Mouse (Mus musculus) forebrain, embryonic 10.5 days (tissue): ENCODE data around the gene Xpnpep3. TPM values are rescaled to one million over a fixed set of nuclear protein-coding genes. Genes with fewer than 3 reads are reported as not detected.
"Not testable (repeated sequence)": the region's sequence is repeated elsewhere in the genome, so short reads cannot be mapped to it uniquely, and the experiment has no call there.

ENCODE experiments used
- DNase-seq: peaks from one replicate; pipeline ENCODE4 v3.0.0-alpha.2; 2017; ENCODE audit warnings: low spot score; ENCODE audit errors: extremely low spot score
- H3K27ac ChIP-seq: fragments of 300-500 bp; sonication (generic); 2 replicates; pipeline ENCODE4 v1.5.1; 2016; ENCODE audit warnings: mild to moderate bottlenecking
- H3K27me3 ChIP-seq: fragments of 300-500 bp; sonication (generic); 2 replicates; pipeline ENCODE4 v1.6.1; 2016; ENCODE audit warnings: mild to moderate bottlenecking; ENCODE audit not compliant: poor library complexity, severe bottlenecking
- H3K36me3 ChIP-seq: fragments of 300-500 bp; sonication (generic); replicated peaks from 2 replicates; pipeline ENCODE4 v1.6.1; 2016; ENCODE audit warnings: mild to moderate bottlenecking, moderate library complexity
- H3K4me1 ChIP-seq: fragments of 300-500 bp; sonication (generic); 2 replicates; pipeline ENCODE4 v1.6.1; 2016
- H3K4me3 ChIP-seq: fragments of 300-500 bp; sonication (generic); 2 replicates; pipeline ENCODE4 v1.5.1; 2016; ENCODE audit warnings: mild to moderate bottlenecking, moderate library complexity
- H3K9me3 ChIP-seq: fragments of 300-500 bp; sonication (generic); 2 replicates; pipeline ENCODE4 v1.6.1; 2016; ENCODE audit warnings: mild to moderate bottlenecking, moderate library complexity
- WGBS: fragments of 180-500 bp; shearing (Covaris S2); methylation state at CpG from one replicate; pipeline ENCODE4 v1.1.7; 2016; 5-methylcytosine and 5-hydroxymethylcytosine counted together
- polyA plus RNA-seq: library from polyadenylated mRNA; unstranded; fragments of >200 nt; fragmentation: Nextera tagmentation; extraction: Ambion mirVana; gene quantifications from 2 replicates; pipeline ENCODE4 v1.2.1, GENCODE M21; 2016

The Xpnpep3 gene
- polyA plus RNA-seq, 1 experiment from 2014 or later: 14.5 TPM

GRCm38 (mm10) chr15:81466738-81467113, 66.8 kb downstream of the Xpnpep3 start:
- Histone ChIP-seq H3K27me3 (no peaks in the 10 kb centered on the region), H3K36me3 (peaks cover 39% of the 10 kb centered on the region), H3K9me3 (peaks cover 9% of the 10 kb centered on the region; the same call in 1 of the 2 replicates), H3K27ac (peak overlapping the region; percentile 93), H3K4me1 (peaks cover 24% of the 10 kb centered on the region), H3K4me3 (peak overlapping the region; percentile 72)
- no peak for DNase-seq
- WGBS: 0% methylated on average over 15 of the region's 15 CpGs

DNA sequence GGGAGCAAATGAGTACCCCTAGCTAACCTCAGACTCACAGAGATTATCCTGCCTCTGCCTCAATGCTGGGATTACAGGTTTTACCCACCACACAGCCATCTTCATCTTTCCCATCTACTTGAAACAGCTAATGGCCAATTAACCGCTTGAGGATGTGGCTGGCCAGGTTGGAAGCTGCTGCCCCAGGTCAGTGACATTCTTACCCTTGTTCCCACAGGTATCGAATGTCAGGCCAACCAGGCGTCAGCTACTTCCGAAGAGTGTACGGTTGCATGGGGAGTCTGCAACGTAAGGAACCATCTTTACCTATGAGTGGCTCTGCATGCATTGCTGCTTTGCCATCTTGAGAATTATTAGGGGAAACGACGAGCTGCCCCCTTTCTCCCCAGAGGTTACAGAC, 70.8 kb downstream of the Xpnpep3 start:
- no peaks in the 10 kb centered on the region for H3K9me3 ChIP-seq
- DNase-seq: no peak
- WGBS: 88% methylated on average over 8 of the region's 8 CpGs
- H3K4me1 ChIP-seq: peaks cover 16% of the 10 kb centered on the region
- H3K27me3 ChIP-seq: no peaks in the 10 kb centered on the region
- H3K4me3 ChIP-seq: no peak overlapping the region
- peaks cover 76% of the 10 kb centered on the region for H3K36me3 ChIP-seq
- no peak overlapping the region for H3K27ac ChIP-seq

DNA sequence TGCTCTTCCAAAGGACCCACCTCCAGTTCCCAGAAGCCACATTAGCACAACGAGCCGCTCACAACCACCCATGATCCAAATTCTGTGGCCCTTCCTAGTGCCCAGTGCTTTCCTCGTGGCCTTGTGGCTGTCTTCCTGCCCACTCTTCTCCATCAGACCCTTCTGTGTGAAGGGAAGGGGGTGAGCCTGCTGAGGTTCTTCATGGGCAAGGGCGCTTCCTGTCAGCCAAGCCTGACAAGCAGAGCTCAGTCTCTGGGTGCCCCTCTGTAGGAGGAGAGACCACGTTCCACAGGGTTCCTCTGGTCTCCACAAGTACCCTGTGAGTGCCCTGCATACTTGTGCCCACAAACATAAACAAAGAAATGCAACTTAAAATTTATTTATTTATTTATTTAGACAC, 72.3 kb downstream of the Xpnpep3 start:
- no peaks in the 10 kb centered on the region for H3K27me3 ChIP-seq
- no peak overlapping the region for H3K4me3 ChIP-seq
- WGBS: 97% methylated on average over 5 of the region's 5 CpGs
- no peaks in the 10 kb centered on the region for H3K9me3 ChIP-seq
- H3K4me1 ChIP-seq: peaks cover 18% of the 10 kb centered on the region
- H3K36me3 ChIP-seq: peaks cover 80% of the 10 kb centered on the region
- no peak overlapping the region for H3K27ac ChIP-seq
- DNase-seq: no peak

DNA sequence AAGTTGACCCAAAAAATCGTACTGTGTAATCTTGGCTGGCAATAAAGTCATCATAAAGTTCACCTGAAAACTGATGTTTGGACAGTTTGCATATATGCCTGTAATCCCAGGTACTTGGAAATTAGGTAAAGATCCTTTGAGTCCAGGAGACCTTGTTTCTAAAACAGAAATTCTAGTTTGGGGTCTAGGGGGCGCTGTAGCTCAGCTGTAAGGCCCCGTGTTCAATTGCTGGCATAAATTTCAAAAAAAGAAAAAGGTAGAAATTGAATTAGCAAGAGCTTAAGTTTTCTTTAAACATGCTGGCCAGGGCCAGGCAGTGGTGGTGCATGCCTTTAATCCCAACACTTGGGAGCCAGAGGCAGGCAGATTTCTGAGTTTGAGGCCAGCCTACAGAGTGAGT, 75.7 kb downstream of the Xpnpep3 start:
- 49% methylated on average over 3 of the region's 3 CpGs for WGBS
- no peak overlapping the region for H3K4me3 ChIP-seq
- no peak for DNase-seq
- no peak overlapping the region for H3K27ac ChIP-seq
- H3K9me3 ChIP-seq: no peaks in the 10 kb centered on the region
- H3K27me3 ChIP-seq: peaks cover under 1% of the 10 kb centered on the region; the same call in 1 of the 2 replicates
- H3K36me3 ChIP-seq: peaks cover 53% of the 10 kb centered on the region
- peaks cover 10% of the 10 kb centered on the region for H3K4me1 ChIP-seq

DNA sequence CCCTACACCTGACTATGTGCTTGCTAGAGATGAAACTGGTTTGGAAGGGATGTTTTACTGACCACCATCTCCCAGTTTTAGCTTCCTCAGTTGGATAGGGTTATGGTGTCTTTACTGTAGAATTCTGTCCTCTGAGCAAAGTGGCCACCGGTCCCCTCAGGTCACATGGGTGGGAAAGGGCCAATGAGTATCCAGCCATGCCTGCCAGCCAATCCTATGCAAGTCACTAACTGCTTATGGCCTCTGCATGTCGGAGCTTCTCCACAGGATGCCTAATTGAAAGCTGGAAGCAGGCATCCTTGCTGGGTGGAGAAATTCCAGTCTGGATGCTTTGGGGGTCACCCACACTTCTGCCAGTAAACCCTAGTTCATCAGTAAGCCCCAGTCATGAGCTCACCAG, 76.7 kb downstream of the Xpnpep3 start:
- 1% methylated on average over 2 of the region's 2 CpGs for WGBS
- peaks cover 17% of the 10 kb centered on the region for H3K4me1 ChIP-seq
- peaks cover 8% of the 10 kb centered on the region; the same call in 1 of the 2 replicates for H3K27me3 ChIP-seq
- DNase-seq: peak; percentile 58
- H3K4me3 ChIP-seq: 0 out of 2 replicates have a peak overlapping the region, but pooled peaks have one; percentile 10
- H3K27ac ChIP-seq: 0 out of 2 replicates have a peak overlapping the region, but pooled peaks have one; percentile 37
- peaks cover 44% of the 10 kb centered on the region for H3K36me3 ChIP-seq
- no peaks in the 10 kb centered on the region for H3K9me3 ChIP-seq

DNA sequence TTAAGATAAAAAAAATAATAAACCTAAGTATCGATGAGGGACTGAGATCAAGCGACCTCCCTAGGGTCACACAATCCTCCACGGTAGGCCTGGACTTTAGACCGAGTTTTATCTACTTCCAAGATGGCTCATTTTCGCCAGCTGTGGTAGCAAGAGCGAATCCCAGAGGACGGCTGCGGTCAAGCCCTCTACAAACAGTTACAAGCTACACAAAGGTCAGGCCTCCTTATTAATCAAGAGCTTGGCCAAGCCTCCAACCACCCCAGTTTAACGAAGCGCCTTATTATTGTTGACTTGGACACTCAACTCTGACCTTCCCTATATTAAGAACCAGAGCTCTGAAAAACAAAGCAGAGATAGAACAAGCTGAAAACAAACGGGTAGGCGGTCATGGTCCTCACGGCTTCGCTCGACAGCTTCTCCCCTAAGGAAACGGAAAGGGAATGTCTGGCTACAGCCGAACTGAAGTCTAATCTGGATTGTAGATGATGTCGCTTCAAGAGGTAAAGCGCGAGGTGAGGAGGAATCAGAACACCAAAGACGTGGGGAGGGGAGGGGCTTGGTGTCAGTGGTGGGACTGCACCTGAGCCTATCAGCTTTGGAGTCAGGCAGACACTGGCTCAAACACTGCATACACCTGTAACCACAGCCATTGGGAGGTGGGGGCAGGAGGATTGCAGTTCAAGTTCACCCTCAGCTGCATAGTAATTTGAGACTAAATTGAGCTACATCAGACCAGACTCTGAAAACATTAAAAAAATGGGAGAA, 79.7 kb downstream of the Xpnpep3 start:
- no peak overlapping the region for H3K27ac ChIP-seq
- peaks cover 17% of the 10 kb centered on the region for H3K4me1 ChIP-seq
- H3K27me3 ChIP-seq: peaks cover 8% of the 10 kb centered on the region; the same call in 1 of the 2 replicates
- H3K36me3 ChIP-seq: peaks cover 15% of the 10 kb centered on the region
- 71% methylated on average over 21 of the region's 21 CpGs for WGBS
- no peak overlapping the region for H3K4me3 ChIP-seq
- no peak for DNase-seq
- H3K9me3 ChIP-seq: no peaks in the 10 kb centered on the region

DNA sequence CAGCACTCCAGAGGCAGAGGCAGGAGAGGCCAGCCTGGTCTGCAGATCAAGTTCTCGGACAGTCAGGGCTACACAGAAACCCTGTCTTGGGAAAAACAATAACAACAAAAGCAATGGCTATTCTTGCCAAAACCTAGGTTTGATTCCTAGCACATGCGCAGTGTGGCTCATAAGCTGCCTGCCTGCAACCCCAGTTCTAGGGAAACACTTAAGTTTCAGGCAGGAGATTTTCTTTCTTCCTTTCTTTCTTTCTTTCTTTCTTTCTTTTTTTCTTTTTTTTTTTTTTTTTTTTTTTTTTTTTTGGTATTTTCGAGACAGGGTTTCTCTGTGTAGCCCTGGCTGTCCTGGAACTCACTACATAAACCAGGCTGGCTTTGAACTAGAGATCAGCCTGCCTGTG, 80.3 kb downstream of the Xpnpep3 start:
- peaks cover 17% of the 10 kb centered on the region for H3K4me1 ChIP-seq
- not testable (repeated sequence) for H3K27ac ChIP-seq, DNase-seq, H3K36me3 ChIP-seq, H3K9me3 ChIP-seq, H3K27me3 ChIP-seq, H3K4me3 ChIP-seq
- WGBS: 80% methylated on average over 3 of the region's 3 CpGs

DNA sequence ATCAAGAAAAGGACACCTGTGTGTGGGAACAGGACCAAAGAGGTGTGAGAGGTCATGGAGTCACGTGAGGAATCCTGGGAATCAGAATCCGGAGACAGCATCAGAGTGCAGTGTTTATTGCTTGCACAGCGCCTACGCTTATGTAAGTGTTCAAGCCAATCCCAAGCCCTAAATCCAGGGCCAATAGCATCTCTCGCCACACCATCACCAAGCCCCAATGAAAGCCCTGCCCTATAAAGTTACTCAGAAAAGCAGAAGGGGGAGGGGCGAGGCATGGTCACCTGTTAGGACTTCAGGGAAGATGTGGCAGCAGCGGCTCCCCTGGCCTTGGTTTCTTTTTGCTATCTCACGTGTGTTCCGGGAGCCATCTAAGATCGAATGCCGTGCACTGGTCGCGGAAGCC, 81.0 kb downstream of the Xpnpep3 start:
- Histone ChIP-seq H3K27me3 (peaks cover 8% of the 10 kb centered on the region; the same call in 1 of the 2 replicates), H3K36me3 (peaks cover 2% of the 10 kb centered on the region; the same call in 1 of the 2 replicates), H3K4me1 (peaks cover 17% of the 10 kb centered on the region), H3K4me3 (peak overlapping the region; percentile 42), H3K9me3 (no peaks in the 10 kb centered on the region), H3K27ac (no peak overlapping the region)
- DNase-seq: no peak
- WGBS: 12% methylated on average over 13 of the region's 13 CpGs

DNA sequence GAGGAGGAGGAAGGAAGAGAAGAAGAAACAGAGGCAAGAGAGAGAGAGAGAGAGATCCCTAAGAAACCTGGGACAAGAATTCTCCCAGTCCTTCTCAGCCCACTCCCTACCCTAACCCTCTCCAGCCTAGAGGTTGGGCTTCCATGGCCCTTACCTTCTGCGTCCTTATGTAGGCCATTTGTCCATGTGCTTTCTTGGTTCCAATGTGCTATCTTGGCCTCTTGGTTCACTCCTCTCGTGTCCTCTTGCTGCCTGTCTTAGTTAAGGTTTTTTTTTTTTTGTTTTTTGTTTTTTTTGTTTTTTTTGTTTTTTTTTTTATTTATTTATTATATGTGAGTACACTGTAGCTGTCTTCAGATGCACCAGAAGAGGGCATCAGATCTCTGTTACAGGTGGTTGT, 83.0 kb downstream of the Xpnpep3 start:
- no peak overlapping the region for H3K4me3 ChIP-seq
- WGBS: 87% methylated on average over 2 of the region's 2 CpGs
- H3K9me3 ChIP-seq: no peaks in the 10 kb centered on the region
- H3K36me3 ChIP-seq: no peaks in the 10 kb centered on the region
- peaks cover 8% of the 10 kb centered on the region for H3K4me1 ChIP-seq
- DNase-seq: no peak
- peaks cover 8% of the 10 kb centered on the region; the same call in 1 of the 2 replicates for H3K27me3 ChIP-seq
- H3K27ac ChIP-seq: no peak overlapping the region

DNA sequence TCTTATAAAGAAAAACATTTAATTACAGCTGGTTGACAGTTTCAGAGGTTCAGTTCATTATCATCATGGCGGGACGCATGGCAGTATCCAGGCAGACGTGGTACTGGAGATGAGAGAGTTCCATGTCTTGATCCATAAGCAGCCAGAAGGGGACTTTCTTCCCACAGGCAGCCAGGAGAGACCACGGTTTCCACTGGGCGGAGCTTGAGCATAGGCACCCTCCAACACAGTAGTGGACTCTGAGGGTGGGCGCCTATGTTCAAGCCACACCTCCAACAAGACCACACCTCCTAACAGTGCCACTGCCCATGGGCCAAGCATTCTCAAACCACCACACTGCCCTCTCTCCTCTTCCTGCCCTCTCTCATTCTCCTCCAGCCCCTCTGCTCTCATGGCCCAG, 83.8 kb downstream of the Xpnpep3 start:
- WGBS: 88% methylated on average over 6 of the region's 6 CpGs

GRCm38 (mm10) chr15:81485483-81485882, 85.5 kb downstream of the Xpnpep3 start:
- WGBS: 81% methylated on average over 4 of the region's 4 CpGs
- Histone ChIP-seq H3K4me3 (no peak overlapping the region), H3K36me3 (no peaks in the 10 kb centered on the region), H3K27ac (no peak overlapping the region), H3K27me3 (peaks cover 8% of the 10 kb centered on the region; the same call in 1 of the 2 replicates), H3K9me3 (no peaks in the 10 kb centered on the region), H3K4me1 (peaks cover 8% of the 10 kb centered on the region)
- no peak for DNase-seq

More for the DNA sequence above, 83.8 kb downstream of the Xpnpep3 start:
- H3K36me3 ChIP-seq: no peaks in the 10 kb centered on the region
- no peak overlapping the region for H3K27ac ChIP-seq
- H3K27me3 ChIP-seq: peaks cover 8% of the 10 kb centered on the region; the same call in 1 of the 2 replicates
- H3K4me3 ChIP-seq: no peak overlapping the region
- no peak for DNase-seq
- H3K4me1 ChIP-seq: peaks cover 8% of the 10 kb centered on the region
- no peaks in the 10 kb centered on the region for H3K9me3 ChIP-seq

- Histone ChIP-seq H3K27ac (no peak overlapping the region), H3K4me3 (no peak overlapping the region), H3K4me1 (no peaks in the 10 kb centered on the region), H3K9me3 (no peaks in the 10 kb centered on the region), H3K36me3 (no peaks in the 10 kb centered on the region), H3K27me3 (no peaks in the 10 kb centered on the region)
- WGBS: 93% methylated on average over 2 of the region's 2 CpGs
- DNase-seq: no peak
These were observed 103.5 kb downstream of the Xpnpep3 start for GRCm38 (mm10) chr15:81503466-81503865.

GRCm38 (mm10) chr15:81503995-81504394, 104.1 kb downstream of the Xpnpep3 start:
- no peak overlapping the region for H3K4me3 ChIP-seq
- H3K27ac ChIP-seq: no peak overlapping the region
- no peaks in the 10 kb centered on the region for H3K36me3 ChIP-seq
- no peaks in the 10 kb centered on the region for H3K4me1 ChIP-seq
- H3K9me3 ChIP-seq: no peaks in the 10 kb centered on the region
- H3K27me3 ChIP-seq: no peaks in the 10 kb centered on the region
- 91% methylated on average over 2 of the region's 2 CpGs for WGBS
- DNase-seq: no peak
